Mouse (Mus musculus): ENCODE results near the gene Tdrd3. TPM values are rescaled to one million over a fixed set of nuclear protein-coding genes. Genes with fewer than 3 reads are reported as not detected.
A peak's percentile ranks its signal among the peaks of the same experiment; 100 is the strongest.

The Tdrd3 gene
- polyA plus RNA-seq, 1 experiment from 2014 or later, result 5.6 TPM

DNA sequence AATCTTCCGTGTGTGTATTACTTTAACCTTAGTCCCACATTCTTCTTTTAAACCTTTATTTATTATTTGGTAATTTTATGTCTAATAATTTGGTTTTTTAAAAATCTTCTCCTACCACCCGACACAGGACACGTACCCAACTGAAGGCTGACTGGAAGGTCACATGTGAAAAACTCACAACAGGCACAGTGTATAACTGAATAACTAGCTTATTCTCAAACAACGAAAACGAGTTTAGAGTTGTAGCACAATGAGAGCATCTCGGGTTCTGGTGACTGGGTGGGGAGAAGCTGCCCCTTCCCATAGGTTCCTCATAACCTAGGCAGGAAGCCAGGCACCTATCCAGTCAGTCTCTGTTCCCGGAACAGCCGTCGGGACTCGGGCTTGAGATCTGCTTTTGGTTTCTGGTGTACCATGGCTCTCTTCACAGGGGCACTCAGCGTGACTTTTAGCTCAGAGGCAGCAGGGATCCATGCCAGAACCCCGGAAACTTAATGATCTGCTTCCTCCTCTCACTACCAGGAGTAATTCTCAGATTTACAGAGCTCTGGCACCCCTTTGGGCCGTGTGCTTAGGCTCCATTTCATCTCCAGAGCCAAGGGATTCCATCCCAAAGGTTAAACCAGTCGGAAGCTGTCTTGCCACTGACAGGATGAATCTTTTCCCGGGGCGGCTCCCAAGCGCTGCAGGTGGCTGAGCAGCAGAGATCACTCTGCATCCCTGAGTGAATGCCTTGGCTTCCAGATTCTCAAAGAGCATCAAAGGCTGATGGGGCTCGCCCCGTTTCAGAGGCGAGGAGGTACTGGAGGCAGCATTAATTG, 151.4 kb downstream of the Tdrd3 start:
- ATAC-seq, result no peak
- Histone ChIP-seq H3K9ac (replicated peaks) (no peak overlapping the region), H3K4me2 (ENCODE audit: low read depth, low read length) (peak overlapping the region; percentile 29), H3K27me3 (ENCODE audit: insufficient read depth, low read length) (no peaks in the 10 kb centered on the region), H3K9me3 (ENCODE audit: low read length) (no peaks in the 10 kb centered on the region), H3K27ac (ENCODE audit: low read depth) (no peak overlapping the region), H3K4me1 (ENCODE audit: insufficient read depth) (peaks cover 4% of the 10 kb centered on the region), H3K36me3 (replicated peaks; ENCODE audit: insufficient read depth, low read length) (no peaks in the 10 kb centered on the region), H3K4me3 (ENCODE audit: low read depth, low read length) (no peak overlapping the region; the same call in 1 of the 2 replicates)
- TF ChIP-seq CTCF (IDR thresholded peaks at IDR 0.05; ENCODE audit: low read depth) (no peak), EP300 (IDR thresholded peaks at IDR 0.05; ENCODE audit: low read depth) (no peak)
- DNase-seq, result no peak
- WGBS (ENCODE audit: insufficient replicate concordance), result 13% methylated on average over 20 of the region's 20 CpGs

DNA sequence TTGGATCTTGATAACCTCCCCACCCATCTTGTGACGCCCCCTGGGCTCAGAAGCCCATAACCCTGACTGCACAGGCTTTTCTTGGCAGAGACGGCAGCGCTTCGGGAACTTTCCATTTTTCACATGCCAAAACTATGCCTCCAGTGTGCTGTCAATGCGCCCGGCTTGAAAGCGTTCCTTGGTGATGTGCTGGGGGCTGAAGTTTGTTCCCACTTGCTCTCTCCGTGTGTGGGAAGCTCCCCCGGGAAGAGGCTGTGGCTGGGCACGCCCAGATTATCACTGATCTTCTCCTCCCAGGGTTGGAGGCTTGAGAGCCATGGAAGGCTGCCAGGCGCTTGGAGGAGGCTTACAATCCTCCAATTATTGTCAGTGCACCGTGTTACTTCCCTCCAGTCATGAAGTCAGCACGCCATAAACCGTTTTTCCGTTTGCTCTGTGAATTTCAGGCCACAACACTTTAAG, 152.0 kb downstream of the Tdrd3 start:
- WGBS (ENCODE audit: insufficient replicate concordance), result 20% methylated on average over 15 of the region's 15 CpGs
- ATAC-seq, result no peak
- H3K4me2 ChIP-seq (ENCODE audit: low read depth, low read length), result peak overlapping the region; percentile 29; the same call in 1 of the 2 replicates

DNA sequence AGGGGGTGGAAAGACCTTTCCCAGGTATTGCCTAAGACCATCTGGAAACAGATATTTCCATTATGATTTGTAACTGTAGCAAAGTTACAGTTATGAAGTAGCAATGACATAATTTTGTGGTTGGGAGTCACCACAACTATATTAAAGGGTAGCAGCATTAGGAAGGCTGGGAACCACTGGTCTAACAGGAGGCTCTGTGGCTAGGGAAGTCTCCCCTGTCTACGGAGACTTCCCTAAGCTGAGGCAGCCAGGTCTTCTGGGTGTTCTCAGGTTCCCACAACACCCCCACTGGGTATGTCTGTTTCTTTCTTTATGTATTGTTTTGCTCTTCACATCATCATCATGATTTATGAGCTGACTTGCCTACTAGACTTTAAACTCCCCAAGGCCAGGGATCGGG, 153.0 kb downstream of the Tdrd3 start:
- H3K9me3 ChIP-seq (ENCODE audit: low read length), result no peaks in the 10 kb centered on the region
- 75% methylated on average over 2 of the region's 2 CpGs for WGBS (ENCODE audit: insufficient replicate concordance)
- H3K27ac ChIP-seq (ENCODE audit: low read depth), result no peak overlapping the region
- H3K4me1 ChIP-seq (ENCODE audit: insufficient read depth), result peaks cover 4% of the 10 kb centered on the region
- no peaks in the 10 kb centered on the region for H3K27me3 ChIP-seq (ENCODE audit: insufficient read depth, low read length)
- no peak overlapping the region for H3K4me2 ChIP-seq (ENCODE audit: low read depth, low read length)
- no peaks in the 10 kb centered on the region for H3K36me3 ChIP-seq (replicated peaks; ENCODE audit: insufficient read depth, low read length)
- no peak for DNase-seq
- no peak overlapping the region for H3K9ac ChIP-seq (replicated peaks)
- no peak overlapping the region for H3K4me3 ChIP-seq (ENCODE audit: low read depth, low read length)
- no peak for ATAC-seq
- TF ChIP-seq EP300 (IDR thresholded peaks at IDR 0.05; ENCODE audit: low read depth), result no peak
- no peak for TF ChIP-seq CTCF (IDR thresholded peaks at IDR 0.05; ENCODE audit: low read depth)

More for the DNA sequence above, 152.0 kb downstream of the Tdrd3 start:
- Histone ChIP-seq H3K36me3 (replicated peaks; ENCODE audit: insufficient read depth, low read length) (no peaks in the 10 kb centered on the region), H3K27ac (ENCODE audit: low read depth) (no peak overlapping the region), H3K4me3 (ENCODE audit: low read depth, low read length) (no peak overlapping the region), H3K9ac (replicated peaks) (no peak overlapping the region), H3K9me3 (ENCODE audit: low read length) (no peaks in the 10 kb centered on the region), H3K4me1 (ENCODE audit: insufficient read depth) (peaks cover 4% of the 10 kb centered on the region), H3K27me3 (ENCODE audit: insufficient read depth, low read length) (no peaks in the 10 kb centered on the region)
- TF ChIP-seq CTCF (IDR thresholded peaks at IDR 0.05; ENCODE audit: low read depth) (no peak), EP300 (IDR thresholded peaks at IDR 0.05; ENCODE audit: low read depth) (no peak)
- no peak for DNase-seq

DNA sequence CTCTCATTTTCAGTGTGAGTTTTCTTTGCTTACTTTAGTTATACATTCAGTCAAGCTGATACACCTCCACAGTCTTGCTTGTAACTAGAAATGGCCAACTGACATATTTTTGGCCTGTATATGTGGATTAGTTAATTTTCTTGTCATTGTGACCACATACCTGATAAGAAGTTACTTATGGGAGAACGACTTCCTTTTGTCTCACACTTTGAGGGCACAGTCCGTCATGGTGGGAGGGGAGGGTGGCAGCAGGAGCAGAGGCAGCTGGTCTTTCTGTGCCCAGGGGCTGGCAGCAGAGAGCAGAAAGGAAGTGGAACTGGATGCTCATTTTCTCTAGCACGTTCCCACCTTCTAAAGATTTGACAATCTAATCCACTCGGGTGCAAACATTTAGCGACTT, 156.0 kb downstream of the Tdrd3 start:
- no peak overlapping the region for H3K27ac ChIP-seq (ENCODE audit: low read depth)
- TF ChIP-seq EP300 (IDR thresholded peaks at IDR 0.05; ENCODE audit: low read depth) (no peak), CTCF (IDR thresholded peaks at IDR 0.05; ENCODE audit: low read depth) (no peak)
- no peak overlapping the region for H3K4me2 ChIP-seq (ENCODE audit: low read depth, low read length)
- peaks cover 4% of the 10 kb centered on the region for H3K4me1 ChIP-seq (ENCODE audit: insufficient read depth)
- ATAC-seq (no peak), DNase-seq (no peak)
- H3K4me3 ChIP-seq (ENCODE audit: low read depth, low read length), result no peak overlapping the region
- H3K27me3 ChIP-seq (ENCODE audit: insufficient read depth, low read length), result no peaks in the 10 kb centered on the region
- no peaks in the 10 kb centered on the region for H3K9me3 ChIP-seq (ENCODE audit: low read length)
- H3K36me3 ChIP-seq (replicated peaks; ENCODE audit: insufficient read depth, low read length), result no peaks in the 10 kb centered on the region
- WGBS (ENCODE audit: insufficient replicate concordance), result 41% methylated on average over 5 of the region's 5 CpGs
- H3K9ac ChIP-seq (replicated peaks), result no peak overlapping the region

DNA sequence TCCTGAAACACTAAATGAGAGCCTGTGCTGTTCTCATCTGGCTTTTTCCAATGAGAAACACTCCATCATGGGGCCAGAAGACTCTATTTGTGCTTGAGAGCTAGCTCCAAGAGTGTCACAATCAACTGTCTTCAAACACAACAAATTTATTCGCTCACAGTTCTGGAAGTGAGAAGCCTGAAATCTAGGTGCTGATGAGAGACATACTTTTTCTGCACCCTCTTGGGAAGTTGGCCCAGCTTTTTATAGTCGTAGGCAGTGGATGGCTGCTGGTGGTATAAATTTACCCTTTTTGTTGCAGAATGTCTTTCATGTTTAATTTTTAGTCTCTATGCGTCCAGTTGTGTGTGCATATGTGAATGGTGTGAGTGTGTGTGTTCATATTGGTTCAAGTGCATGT, 166.2 kb downstream of the Tdrd3 start:
- Histone ChIP-seq H3K36me3 (replicated peaks; ENCODE audit: insufficient read depth, low read length) (no peaks in the 10 kb centered on the region), H3K9ac (replicated peaks) (no peak overlapping the region), H3K9me3 (ENCODE audit: low read length) (no peaks in the 10 kb centered on the region), H3K27me3 (ENCODE audit: insufficient read depth, low read length) (no peaks in the 10 kb centered on the region), H3K4me1 (ENCODE audit: insufficient read depth) (no peaks in the 10 kb centered on the region), H3K4me3 (ENCODE audit: low read depth, low read length) (no peak overlapping the region), H3K4me2 (ENCODE audit: low read depth, low read length) (no peak overlapping the region), H3K27ac (ENCODE audit: low read depth) (no peak overlapping the region)
- no peak for DNase-seq
- WGBS (ENCODE audit: insufficient replicate concordance), result 72% methylated on average over 3 of the region's 3 CpGs
- no peak for ATAC-seq
- TF ChIP-seq CTCF (IDR thresholded peaks at IDR 0.05; ENCODE audit: low read depth) (no peak), EP300 (IDR thresholded peaks at IDR 0.05; ENCODE audit: low read depth) (no peak)

All from liver, postnatal 0 days (tissue).